Mouse (Mus musculus) C2C12 (cell line): Measurements from ENCODE around the gene 1700025G04Rik.

Experiments
- CEBPB ChIP-seq: IDR thresholded peaks from one replicate; pipeline ENCODE4 v1.6.1; 2011; ENCODE audit warnings: low read depth, mild to moderate bottlenecking, control low read depth, moderate library complexity
- CTCF ChIP-seq: IDR thresholded peaks from one replicate; pipeline ENCODE4 v1.5.1; 2011; ENCODE audit not compliant: control insufficient read depth, insufficient read depth, insufficient read length
- MYOD1 ChIP-seq: IDR thresholded peaks from one replicate; pipeline ENCODE4 v1.6.1; 2011; ENCODE audit warnings: low read depth; ENCODE audit not compliant: control insufficient read depth, insufficient read length
- MYOG ChIP-seq: IDR thresholded peaks from one replicate; pipeline ENCODE4 v1.6.1; 2011; ENCODE audit not compliant: control insufficient read depth, insufficient read length; ENCODE audit errors: extremely low read depth
- USF1 ChIP-seq: IDR thresholded peaks from one replicate; pipeline ENCODE4 v1.6.1; 2011; ENCODE audit warnings: low read depth, mild to moderate bottlenecking, control low read depth, moderate library complexity

DNA sequence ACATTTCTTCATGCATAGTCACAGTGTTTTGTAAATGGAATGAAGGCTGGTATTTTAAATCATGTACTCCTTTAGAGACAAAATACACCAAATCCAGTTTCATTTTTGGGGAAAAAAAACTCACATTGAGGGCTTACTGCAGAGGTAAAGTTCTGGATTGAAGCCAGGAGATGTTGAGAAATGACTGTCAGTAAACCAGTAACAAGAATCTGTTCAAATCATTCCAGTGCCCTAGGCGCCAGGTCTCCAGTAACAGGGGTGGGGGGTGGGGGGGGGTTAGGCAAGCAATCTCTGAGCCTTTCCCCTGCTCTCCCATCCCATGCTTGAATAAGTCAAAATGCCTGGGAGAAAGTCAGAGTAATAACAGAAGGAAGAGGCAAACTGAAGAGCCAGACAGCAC lies 234.4 kb downstream of the 1700025G04Rik start:
- TF ChIP-seq CTCF = no peak
- TF ChIP-seq CEBPB = no peak
- no peak for TF ChIP-seq USF1
- no peak for TF ChIP-seq MYOD1
- no peak for TF ChIP-seq MYOG
